Comparison of ENCODE assay signal across 11 mouse cellular contexts in genomic region chr5:66535566-66536236, GRCm38 (mm10).
DNase-seq lines count a peak whose midpoint lies in the region; ATAC-seq and TF ChIP-seq lines count a peak whose summit lies in the region.
"Had no signal": no experiment of that assay in that cellular context is flagged by ENCODE, and none has a peak within 500 bp of the region (broad histone marks: within the 10 kb centered on the region; RNA-seq: fewer than 3 reads in every experiment).

No protein-coding gene starts in this region.

- no peaks in the 10 kb centered on the region for H3K9me3 ChIP-seq in liver, embryonic 14.5 days (ENCODE audit: control insufficient read depth, low read length)

- H3K36me3 ChIP-seq in spleen, adult 2 months (ENCODE audit: control insufficient read depth, insufficient read depth, low read length): no peaks in the 10 kb centered on the region
- no peaks in the 10 kb centered on the region for H3K36me3 ChIP-seq in liver, embryonic 14.5 days (replicated peaks; ENCODE audit: control insufficient read depth, insufficient read depth, low read depth)

- no peak for TF ChIP-seq EP300 in liver, embryonic 14.5 days (IDR thresholded peaks at IDR 0.05; ENCODE audit: low read depth)

- no peak overlapping the region for H3K4me2 ChIP-seq in liver, embryonic 14.5 days (ENCODE audit: low read depth)

- no peak for TF ChIP-seq POLR2A in spleen, adult 2 months (IDR thresholded peaks at IDR 0.05; ENCODE audit: low read depth, low read length)

- no peaks in the 10 kb centered on the region for H3K27me3 ChIP-seq in spleen, adult 2 months (ENCODE audit: control insufficient read depth, insufficient read depth, low read length)
- no peaks in the 10 kb centered on the region for H3K27me3 ChIP-seq in liver, embryonic 14.5 days (ENCODE audit: control insufficient read depth, insufficient read depth, low read length)

- peak; percentile 21 for DNase-seq in gastrocnemius, postnatal 10 days
- DNase-seq in gastrocnemius, adult 18-20 months (ENCODE audit: low spot score): no peak
- no peak for DNase-seq in spleen, adult 2 months (ENCODE audit: low read depth in 1 of 2, low spot score in 2 of 2)
- no peak for DNase-seq in spleen, postnatal 10 days (ENCODE audit: low spot score in 2 of 2)
- peak in 1 of 3 experiments; percentile 4 for DNase-seq in liver, embryonic 14.5 days (ENCODE audit: low read depth in 3 of 3, low spot score in 3 of 3)
- DNase-seq in urinary bladder, postnatal 36 days (ENCODE audit: low spot score in 2 of 2): peak; percentile 41 to 66
- no peak for DNase-seq in kidney, adult 11 months
- DNase-seq in layer of hippocampus, postnatal 36 days: no peak
- DNase-seq: adrenal gland, postnatal 25 days; cerebellum, postnatal 14 days; kidney, adult 2 months had no signal

- 0 out of 2 replicates have a peak overlapping the region, but pooled peaks have one; percentile 9 for H3K27ac ChIP-seq in spleen, adult 2 months (ENCODE audit: insufficient read depth, low read length)
- no peak overlapping the region for H3K27ac ChIP-seq in liver, embryonic 14.5 days

- no peak for TF ChIP-seq CTCF in spleen, adult 2 months (IDR thresholded peaks at IDR 0.05; ENCODE audit: extremely low read depth, insufficient read depth, insufficient read length, insufficient replicate concordance)
- no peak for TF ChIP-seq CTCF in liver, embryonic 14.5 days (IDR thresholded peaks at IDR 0.05; ENCODE audit: low read depth)

- ATAC-seq in liver, embryonic 14.5 days (ENCODE audit: insufficient read depth): 0 out of 2 replicates have a peak, but pooled peaks have one; percentile 26

- no peaks in the 10 kb centered on the region for H3K4me1 ChIP-seq in spleen, adult 2 months (ENCODE audit: control insufficient read depth, insufficient read depth, insufficient read length)
- peaks cover 0 to 2% of the 10 kb centered on the region in 2 experiments; a peak in 1 of 4 replicates for H3K4me1 ChIP-seq in liver, embryonic 14.5 days (replicated peaks; ENCODE audit: control insufficient read depth in 2 of 2, insufficient read depth in 2 of 2, low read length in 1 of 2)

- no peak overlapping the region for H3K4me3 ChIP-seq in spleen, adult 2 months (ENCODE audit: extremely low read depth, insufficient read depth, insufficient read length)
- no peak overlapping the region for H3K4me3 ChIP-seq in liver, embryonic 14.5 days (ENCODE audit: insufficient read depth in 1 of 2, low read depth in 2 of 2, low read length in 2 of 2)

- H3K9ac ChIP-seq in liver, embryonic 14.5 days (replicated peaks): no peak overlapping the region

- 79% methylated on average over 9 of the region's 9 CpGs for WGBS in spleen, adult 2 months
- WGBS in liver, embryonic 14.5 days (ENCODE audit: insufficient replicate concordance): 54% methylated on average over 9 of the region's 9 CpGs

Comparison
In these comparisons a context has a peak if more than half of its experiments do, and no peak if none do; other contexts are left out.
1. DNase-seq: peak in gastrocnemius, postnatal 10 days (single experiment) and urinary bladder, postnatal 36 days (2 of 2); none in gastrocnemius, adult 18-20 months (single experiment), spleen, adult 2 months (0 of 2), spleen, postnatal 10 days (0 of 2), kidney, adult 11 months (single experiment) and layer of hippocampus, postnatal 36 days (0 of 2).